Mouse (Mus musculus) kidney, adult 2 months (tissue): ENCODE measurements around the gene Abat. TPM values are rescaled to one million over a fixed set of nuclear protein-coding genes. Genes with fewer than 3 reads are reported as not detected.

Experiments used
- DNase-seq: peaks from one replicate; pipeline ENCODE4 v3.0.0; 2021
- H3K27ac ChIP-seq: fragments of 200-500 bp; 2 replicates; pipeline ENCODE4 v1.5.1; 2012; ENCODE audit warnings: low read depth, low read length, control low read depth, inconsistent platforms; ENCODE audit not compliant: insufficient read depth
- H3K27me3 ChIP-seq: fragments of 200-500 bp; replicated peaks from 2 replicates; pipeline ENCODE4 v1.6.1; 2012; ENCODE audit warnings: mild to moderate bottlenecking, moderate library complexity, low read length, inconsistent platforms; ENCODE audit not compliant: control insufficient read depth, insufficient read depth
- H3K36me3 ChIP-seq: fragments of 200-500 bp; 2 replicates; pipeline ENCODE4 v1.6.1; 2012; ENCODE audit warnings: mild to moderate bottlenecking, moderate library complexity, low read length, inconsistent platforms; ENCODE audit not compliant: control insufficient read depth, insufficient read depth
- H3K4me1 ChIP-seq: fragments of 200-500 bp; 2 replicates; pipeline ENCODE4 v1.6.1; 2011; ENCODE audit warnings: low read length; ENCODE audit not compliant: control insufficient read depth, insufficient read depth
- H3K4me3 ChIP-seq: fragments of 200-500 bp; 2 replicates; pipeline ENCODE4 v1.5.1; 2011; ENCODE audit warnings: mild to moderate bottlenecking, low read depth, low read length, control low read depth; ENCODE audit not compliant: insufficient read depth
- CTCF ChIP-seq: fragments of 200-500 bp; conservative IDR thresholded peaks from 2 replicates; pipeline ENCODE4 v1.5.1; 2011; ENCODE audit warnings: low read depth, mild to moderate bottlenecking, control low read depth, low read length, moderate library complexity, mixed read lengths; ENCODE audit not compliant: insufficient read depth, insufficient read length
- POLR2A ChIP-seq: fragments of 200-500 bp; IDR thresholded peaks from one replicate; pipeline ENCODE4 v1.6.1; 2011; ENCODE audit warnings: low read depth, low read length, control low read depth
- WGBS: fragments of 180-500 bp; shearing (Covaris S2); methylation state at CpG from one replicate; pipeline ENCODE4 v1.1.7; 2018; 5-methylcytosine and 5-hydroxymethylcytosine counted together
- polyA plus RNA-seq: library from polyadenylated mRNA; depleted of rRNA; stranded (reverse); fragments of >200 nt; gene quantifications from 2 replicates; pipeline ENCODE4 v1.2.3, GENCODE M21; 2012; rRNA removed

The Abat gene
- polyA plus RNA-seq, 1 experiment: 267 TPM

DNA sequence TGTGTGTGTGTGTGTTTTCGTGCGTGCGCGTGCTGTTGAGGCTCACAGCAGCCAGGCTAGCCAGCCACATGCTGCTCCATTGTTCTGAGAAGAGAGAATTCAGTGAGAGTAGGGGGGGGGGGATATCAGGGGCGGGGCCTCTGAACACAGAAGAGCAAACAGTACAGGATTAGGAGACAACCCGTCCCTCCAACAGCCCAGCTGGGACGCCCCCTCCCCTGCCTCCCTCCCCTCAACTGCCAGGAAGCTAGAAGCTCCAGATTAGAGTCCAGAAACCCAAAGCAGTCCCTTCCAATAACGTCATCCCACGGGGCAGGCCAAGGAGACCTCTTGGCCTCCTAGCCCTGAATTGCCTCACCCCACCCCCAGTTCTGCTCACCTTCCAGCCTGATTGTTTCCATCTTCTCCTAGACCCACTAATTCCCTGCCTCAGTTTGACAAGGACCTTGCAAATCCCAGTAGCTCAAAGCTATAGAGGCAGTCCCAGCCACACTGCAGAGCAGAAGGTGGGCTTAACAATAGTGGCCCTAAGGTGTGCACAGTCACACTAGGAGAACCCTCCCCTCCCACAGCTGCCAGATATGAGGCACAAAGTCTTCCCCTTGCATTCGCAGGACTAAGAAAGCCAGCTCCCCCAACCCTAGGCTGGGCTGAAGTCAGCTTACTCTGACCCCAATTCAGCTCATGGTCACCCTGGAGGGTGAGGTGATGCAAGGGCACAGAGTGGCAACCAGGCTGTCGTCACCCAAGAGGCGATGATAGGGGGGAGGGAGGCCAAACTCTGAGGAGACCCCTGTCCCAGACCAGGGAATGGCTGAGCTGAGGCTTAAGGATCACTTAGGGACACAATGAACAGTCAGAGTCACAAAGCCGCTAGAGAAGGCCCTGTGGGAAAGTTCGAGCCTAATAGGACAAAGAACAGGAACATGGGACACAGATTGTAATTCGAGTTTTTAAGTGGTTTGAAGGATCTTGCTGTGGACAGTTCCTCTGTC is 157.1 kb downstream of the Abat start:
- Histone ChIP-seq H3K36me3 (no peaks in the 10 kb centered on the region), H3K27ac (no peak overlapping the region), H3K4me3 (peak overlapping the region; percentile 74; the same call in 1 of the 2 replicates), H3K27me3 (no peaks in the 10 kb centered on the region), H3K4me1 (peaks cover 10% of the 10 kb centered on the region; the same call in 1 of the 2 replicates)
- DNase-seq: no peak
- 51% methylated on average over 14 of the region's 15 CpGs for WGBS
- TF ChIP-seq CTCF (no peak), POLR2A (no peak)

Other genes with a start within 250 kb of the Abat start
- not detected in 2 replicates for gene Tmem114, start 88.3 kb upstream of the Abat start, polyA plus RNA-seq
- 24.5 and 26.0 TPM in 2 replicates for gene Mettl22, start 42.6 kb upstream of the Abat start, polyA plus RNA-seq
- 64.2 and 66.6 TPM in 2 replicates for gene Pmm2, start 124.2 kb downstream of the Abat start, polyA plus RNA-seq
- gene Tmem186, start 124.3 kb downstream of the Abat start, polyA plus RNA-seq: 13.4 and 13.8 TPM in 2 replicates
- 55.0 and 56.1 TPM in 2 replicates for gene Carhsp1, start 158.7 kb downstream of the Abat start, polyA plus RNA-seq
- 0.56 and 0.64 TPM in 2 replicates for gene Gm5767, start 167.3 kb downstream of the Abat start, polyA plus RNA-seq